24 mouse cellular contexts compared by ENCODE assay signal in the genomic region with DNA sequence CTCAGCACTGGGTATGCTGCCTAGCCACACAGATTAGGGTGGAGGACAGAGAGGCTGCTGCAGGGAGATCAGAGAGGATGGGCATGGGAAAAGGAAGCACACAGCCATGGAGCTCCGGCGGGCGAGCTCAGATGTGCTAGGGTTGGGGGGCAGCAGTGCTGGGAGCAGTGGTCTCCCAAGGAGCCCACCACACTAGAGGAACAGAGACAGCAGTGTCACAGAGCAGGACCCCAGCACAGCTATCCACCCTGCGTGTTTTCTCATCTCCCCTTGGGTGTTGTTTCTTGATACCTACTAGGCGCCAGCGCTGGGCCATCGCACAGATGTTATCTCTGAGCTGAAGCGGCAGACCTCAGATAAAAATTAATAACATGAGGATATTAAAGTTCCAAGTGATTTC.
"Had no signal": no experiment of that assay in that cellular context is flagged by ENCODE, and none has a peak within 500 bp of the region (broad histone marks: within the 10 kb centered on the region; RNA-seq: fewer than 3 reads in every experiment).

No protein-coding gene starts in this region.

- H3K4me2 ChIP-seq: heart, embryonic 12.5 days; hindbrain, embryonic 13.5 days; hindbrain, embryonic 15.5 days; intestine, embryonic 15.5 days; kidney, embryonic 15.5 days; limb, embryonic 13.5 days; limb, embryonic 15.5 days; liver, embryonic 12.5 days had no signal

- H3K4me3 ChIP-seq: heart, embryonic 12.5 days; hindbrain, embryonic 13.5 days; hindbrain, embryonic 15.5 days; intestine, embryonic 15.5 days; kidney, embryonic 15.5 days; limb, embryonic 13.5 days; limb, embryonic 15.5 days; liver, embryonic 12.5 days had no signal

- H3K27me3 ChIP-seq: heart, embryonic 12.5 days; hindbrain, embryonic 13.5 days; hindbrain, embryonic 15.5 days; intestine, embryonic 15.5 days; kidney, embryonic 15.5 days; limb, embryonic 13.5 days; limb, embryonic 15.5 days; liver, embryonic 12.5 days had no signal

- H3K9me3 ChIP-seq: heart, embryonic 12.5 days; hindbrain, embryonic 13.5 days; hindbrain, embryonic 15.5 days; intestine, embryonic 15.5 days; kidney, embryonic 15.5 days; limb, embryonic 13.5 days; limb, embryonic 15.5 days; liver, embryonic 12.5 days had no signal

- H3K4me1 ChIP-seq: hindbrain, embryonic 15.5 days; intestine, embryonic 15.5 days; liver, embryonic 12.5 days had no signal

- H3K36me3 ChIP-seq: heart, embryonic 12.5 days; hindbrain, embryonic 13.5 days; hindbrain, embryonic 15.5 days; intestine, embryonic 15.5 days; kidney, embryonic 15.5 days; limb, embryonic 15.5 days; liver, embryonic 12.5 days had no signal

- DNase-seq: forebrain, postnatal 0 days; gastrocnemius, postnatal 14 days; gastrocnemius, postnatal 36 days; heart, adult 18-20 months; heart, postnatal 10 days; heart, postnatal 36 days; kidney, adult 11 months; kidney, adult 2 months; kidney, adult 9 months; kidney, postnatal 14 days; kidney, postnatal 36 days; layer of hippocampus, adult 9-11 months; layer of hippocampus, postnatal 36 days; left cerebral cortex, postnatal 4 days had no signal

- ATAC-seq: forebrain, postnatal 0 days; hindbrain, postnatal 0 days; intestine, embryonic 15.5 days; liver, embryonic 12.5 days had no signal

- H3K27ac ChIP-seq: hindbrain, embryonic 13.5 days; hindbrain, embryonic 15.5 days; hindbrain, postnatal 0 days; intestine, embryonic 15.5 days; kidney, embryonic 15.5 days; kidney, postnatal 0 days; limb, embryonic 13.5 days; limb, embryonic 15.5 days; liver, embryonic 12.5 days had no signal

- H3K9ac ChIP-seq: forebrain, postnatal 0 days; heart, embryonic 12.5 days; hindbrain, embryonic 13.5 days; hindbrain, embryonic 15.5 days; intestine, embryonic 15.5 days; kidney, embryonic 15.5 days; limb, embryonic 13.5 days; limb, embryonic 15.5 days; liver, embryonic 12.5 days had no signal
